Mouse (Mus musculus): Measurements from ENCODE around the gene Shld2.
A peak's percentile ranks its signal among the peaks of the same experiment; 100 is the strongest.
"Not testable (repeated sequence)": the region's sequence is repeated elsewhere in the genome, so short reads cannot be mapped to it uniquely, and the experiment has no call there.

Shld2 gene

DNA sequence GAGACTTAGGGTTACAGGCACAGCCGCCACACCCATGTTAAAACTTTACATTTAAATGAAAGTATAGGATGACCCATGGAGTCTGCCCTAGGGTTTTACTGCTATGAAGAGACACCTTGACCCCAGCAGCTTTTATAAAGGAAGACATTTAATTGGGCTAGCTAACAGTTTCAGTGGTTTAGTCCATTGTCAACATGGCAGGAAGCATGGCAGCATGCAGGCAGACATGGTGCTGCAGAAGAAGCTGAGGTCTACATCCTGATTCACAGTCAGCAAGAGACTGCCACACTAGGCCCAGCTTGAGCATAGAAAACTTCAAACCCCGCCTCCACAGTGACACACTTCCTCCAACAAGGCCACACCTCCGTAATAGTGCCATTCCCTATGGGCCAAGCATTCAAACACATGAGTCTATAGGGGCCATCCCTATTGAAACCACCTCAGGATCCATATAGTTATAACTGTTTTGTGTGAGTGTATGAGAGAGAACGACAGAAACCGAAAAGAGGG, 13.3 kb upstream of the Shld2 start:
- no peak for DNase-seq (ENCODE audit: low spot score in 2 of 2)

DNA sequence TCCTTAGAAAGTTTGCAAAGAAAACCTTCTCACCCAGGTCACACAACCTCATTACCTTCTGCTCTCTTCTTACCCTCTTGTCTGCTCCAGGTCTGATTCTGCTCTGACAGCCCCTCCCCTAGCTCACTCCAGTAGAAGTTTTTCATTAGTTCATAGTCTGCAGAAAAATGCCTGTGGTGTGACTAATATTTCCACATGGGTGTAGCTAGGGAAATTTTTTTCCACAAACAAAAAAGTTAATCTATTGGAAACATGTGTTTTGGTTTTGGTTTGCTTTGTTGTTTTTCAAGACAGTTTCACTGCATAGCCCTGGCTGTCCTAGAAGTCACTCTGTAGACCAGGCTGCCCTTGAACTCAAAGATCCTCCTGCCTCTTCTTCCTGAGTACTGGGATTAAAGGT, 7.8 kb upstream of the Shld2 start:
- DNase-seq (ENCODE audit: low spot score in 2 of 2) = no peak

DNA sequence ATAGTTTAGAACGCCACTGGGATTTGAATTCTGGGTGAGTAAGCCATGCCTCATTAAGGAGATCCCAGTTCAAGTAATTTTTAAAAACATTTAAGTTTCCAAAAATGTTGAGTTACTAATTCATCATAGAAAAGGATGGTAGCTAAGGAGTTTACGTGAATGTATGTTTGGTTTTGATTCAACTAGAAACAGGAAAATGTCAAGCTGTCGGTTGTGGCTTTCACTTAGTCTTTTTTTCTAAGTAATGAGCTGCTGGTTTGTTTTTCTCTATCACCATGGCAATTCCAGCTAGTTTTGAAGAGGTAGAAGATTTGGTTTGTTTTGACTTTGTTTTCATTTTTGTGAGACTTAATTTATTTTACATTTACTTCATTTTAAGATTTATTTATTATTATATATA, 7.1 kb upstream of the Shld2 start:
- DNase-seq (ENCODE audit: low spot score in 2 of 2) = no peak

DNA sequence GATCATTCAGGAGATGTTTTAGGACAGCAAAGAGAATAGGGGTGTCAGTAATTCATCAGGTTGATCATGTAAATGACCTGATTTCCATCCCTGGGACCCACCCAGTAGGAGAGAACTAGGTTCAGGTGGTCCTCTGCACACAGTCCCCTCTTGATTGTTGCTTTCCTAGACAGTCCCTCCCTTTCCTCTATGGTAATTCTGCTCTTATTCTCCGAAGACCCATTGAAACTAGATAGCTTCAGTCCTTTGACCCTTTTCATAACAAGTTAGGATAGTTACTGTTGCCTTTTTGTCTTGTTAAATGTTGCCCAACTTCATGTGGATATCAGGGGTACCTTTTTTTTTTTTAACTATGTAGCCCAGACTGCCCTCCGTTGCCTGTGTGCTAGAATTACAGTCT, 6.1 kb upstream of the Shld2 start:
- DNase-seq (ENCODE audit: low spot score in 2 of 2) = no peak

DNA sequence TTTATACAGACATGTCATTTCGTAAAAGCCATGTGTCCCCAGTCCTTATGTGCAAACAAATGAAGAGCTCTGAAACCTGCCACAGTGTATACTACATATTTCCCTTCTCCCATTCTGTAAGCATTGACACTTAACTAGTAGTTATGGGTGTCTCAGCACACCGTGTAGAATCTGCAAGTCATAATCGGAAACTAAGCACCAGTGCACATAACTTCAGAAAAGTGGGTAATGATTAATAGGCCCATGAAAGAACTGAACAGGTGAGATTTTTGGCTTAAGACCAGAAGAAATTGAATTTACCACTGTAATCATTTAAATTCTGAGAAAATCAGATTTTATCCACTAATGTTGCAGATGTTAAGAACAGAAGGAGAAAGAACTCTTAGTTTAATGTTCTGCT, 4.5 kb upstream of the Shld2 start:
- DNase-seq (ENCODE audit: low spot score in 2 of 2) = no peak

DNA sequence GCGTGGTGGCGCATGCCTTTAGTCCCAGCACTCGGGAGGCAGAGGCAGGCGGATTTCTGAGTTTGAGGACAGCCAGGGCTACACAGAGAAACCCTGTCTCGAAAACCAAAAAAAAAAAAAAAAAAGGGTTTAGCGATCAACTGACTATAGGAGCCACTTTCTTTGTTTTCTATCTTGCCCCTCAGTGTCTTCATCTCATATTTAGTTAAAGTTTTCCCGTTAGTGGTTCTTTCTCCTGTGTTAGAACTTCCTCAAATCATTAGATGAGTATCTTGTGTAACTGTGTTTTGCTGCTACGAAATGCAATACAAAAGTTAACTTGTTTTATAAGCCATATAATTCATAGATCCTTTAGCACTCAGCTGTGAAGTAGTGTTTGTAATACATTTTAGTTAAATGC, 4.1 kb upstream of the Shld2 start:
- not testable (repeated sequence) for DNase-seq (ENCODE audit: low spot score in 2 of 2)

DNA sequence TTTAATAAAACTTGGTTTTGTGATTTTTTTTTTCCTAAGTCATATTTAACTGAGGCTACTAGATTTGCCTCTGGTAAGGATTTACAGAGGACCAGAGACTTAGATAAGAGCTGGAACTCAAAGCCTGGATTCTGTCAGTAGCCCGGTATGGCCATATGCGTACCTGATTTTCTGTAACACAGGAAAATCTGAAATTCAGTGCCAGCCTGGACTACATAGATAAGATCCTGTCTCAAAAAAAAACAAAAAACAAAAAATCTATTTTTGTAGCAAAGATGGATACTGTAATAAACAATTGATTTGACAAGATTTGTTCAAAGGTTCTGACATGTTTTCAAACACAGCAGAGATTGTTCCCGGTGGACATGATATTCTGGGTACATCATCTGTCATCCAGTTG, 3.3 kb upstream of the Shld2 start:
- no peak for DNase-seq (ENCODE audit: low spot score in 2 of 2)

DNA sequence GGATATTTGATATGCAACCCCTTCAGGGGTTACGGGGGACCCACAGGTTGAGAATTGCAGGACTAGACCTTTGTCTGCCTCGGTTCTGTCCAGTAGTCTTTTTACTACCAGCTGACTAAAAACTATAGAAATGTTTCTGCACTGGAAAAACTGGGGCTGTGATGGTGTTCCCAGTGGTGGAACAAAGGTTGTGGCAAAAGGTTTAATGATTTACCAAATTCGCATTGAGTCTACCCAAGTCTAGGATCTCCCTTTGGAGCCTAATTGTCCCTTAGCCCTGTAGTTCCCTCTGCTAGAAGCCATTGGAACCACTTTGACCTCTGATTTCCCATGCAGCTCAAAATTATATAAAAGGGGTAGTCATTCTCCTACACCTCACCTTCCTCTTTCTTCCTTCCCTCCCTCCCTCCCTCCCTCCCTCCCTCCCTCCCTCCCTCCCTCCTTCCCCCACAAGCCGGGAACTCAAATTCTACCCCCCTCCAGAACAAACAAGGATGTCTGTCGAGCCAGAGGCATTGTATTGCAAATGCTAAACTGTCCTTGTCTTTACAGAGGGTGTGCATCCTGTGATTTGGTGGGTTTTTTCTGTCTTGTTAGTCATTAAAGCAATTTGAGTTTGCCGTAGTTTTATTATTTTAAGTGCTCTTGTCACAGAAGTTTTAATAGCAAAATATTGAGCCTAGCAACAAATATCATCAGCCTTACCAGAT, 2.2 kb upstream of the Shld2 start:
- no peak for DNase-seq (ENCODE audit: low spot score in 2 of 2)

DNA sequence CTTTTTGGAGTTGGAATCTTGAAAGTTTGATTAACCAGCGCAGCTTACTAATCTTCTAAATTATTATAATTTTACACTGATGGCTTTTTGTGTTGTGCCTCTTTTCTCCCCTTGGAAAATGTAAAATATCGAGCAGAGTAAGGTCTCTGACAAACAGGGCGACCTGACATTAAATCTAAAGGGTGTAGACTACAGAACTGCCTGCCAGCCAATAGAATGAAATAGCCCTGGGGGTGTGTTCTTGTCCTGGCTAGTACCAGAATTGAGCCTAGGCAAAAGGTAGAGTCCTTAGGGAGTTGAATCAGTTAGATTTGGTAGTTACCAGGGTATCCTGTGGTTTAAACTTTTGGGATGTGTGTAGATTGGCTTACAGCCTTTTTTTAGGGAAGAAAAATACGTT, 1.4 kb upstream of the Shld2 start:
- DNase-seq (ENCODE audit: low spot score in 2 of 2) = no peak

DNA sequence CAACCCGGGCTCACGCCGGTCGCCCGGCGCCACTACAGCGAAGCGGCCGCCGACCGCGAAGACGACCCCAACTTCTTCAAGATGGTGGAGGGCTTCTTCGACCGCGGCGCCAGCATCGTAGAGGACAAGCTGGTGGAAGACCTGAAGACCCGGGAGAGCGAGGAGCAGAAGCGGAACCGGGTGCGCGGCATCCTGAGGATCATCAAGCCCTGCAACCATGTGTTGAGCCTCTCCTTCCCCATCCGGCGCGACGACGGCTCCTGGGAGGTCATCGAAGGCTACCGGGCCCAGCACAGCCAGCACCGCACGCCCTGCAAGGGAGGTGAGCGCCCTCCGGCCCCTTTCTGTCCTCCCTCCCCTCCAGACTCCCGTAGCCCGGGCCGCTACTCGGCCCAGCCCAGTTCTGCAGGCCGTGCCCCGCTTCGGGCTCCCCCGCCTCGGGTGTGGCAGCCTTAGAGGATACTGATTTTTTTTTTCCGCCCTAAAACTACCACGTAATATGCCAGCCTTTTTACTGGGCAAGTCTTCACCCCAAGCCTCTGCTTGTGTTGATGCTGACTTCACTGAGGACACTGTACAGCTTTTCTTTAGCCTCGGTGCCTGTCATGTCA, 833 bp upstream of the Shld2 start:
- DNase-seq (ENCODE audit: low spot score in 2 of 2) = peak; percentile 47 to 83

DNA sequence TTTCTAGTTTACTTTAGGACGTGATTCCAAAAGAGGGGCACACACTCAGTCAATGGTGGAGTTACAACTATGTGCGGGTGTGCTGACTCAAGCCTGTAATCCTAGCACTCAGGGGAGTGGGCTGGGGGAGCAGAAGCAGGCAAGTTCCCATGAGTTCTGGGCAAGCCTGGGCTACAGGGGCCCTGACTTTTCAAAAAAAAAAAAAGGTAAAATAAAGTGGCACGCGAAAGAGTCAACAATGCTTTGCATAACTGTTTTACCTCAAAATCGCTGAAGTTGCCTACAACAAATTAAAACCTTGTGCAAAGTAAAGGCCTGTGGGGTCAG, 423 bp downstream of the Shld2 start:
- no peak for DNase-seq (ENCODE audit: low spot score in 2 of 2)

DNA sequence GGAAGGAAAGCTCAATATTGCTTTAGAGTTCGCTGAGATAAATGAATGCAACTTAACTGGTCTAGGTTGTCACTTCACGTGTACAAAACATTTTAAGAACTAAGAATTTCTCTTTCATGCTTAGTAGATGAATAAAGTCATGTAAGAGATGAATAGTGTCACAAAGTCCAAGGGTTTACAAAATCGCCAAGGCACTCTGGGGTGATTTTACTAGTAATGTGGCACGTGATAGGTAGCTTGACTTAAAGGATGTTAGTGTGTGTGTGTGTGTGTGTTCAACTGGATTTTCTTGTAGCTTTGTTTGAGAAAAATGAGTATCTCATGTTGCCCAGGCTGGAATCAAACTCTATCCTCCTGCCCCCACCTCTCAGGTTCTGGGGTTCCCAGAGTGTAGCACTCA, 1.0 kb downstream of the Shld2 start:
- DNase-seq (ENCODE audit: low spot score in 2 of 2) = no peak

DNA sequence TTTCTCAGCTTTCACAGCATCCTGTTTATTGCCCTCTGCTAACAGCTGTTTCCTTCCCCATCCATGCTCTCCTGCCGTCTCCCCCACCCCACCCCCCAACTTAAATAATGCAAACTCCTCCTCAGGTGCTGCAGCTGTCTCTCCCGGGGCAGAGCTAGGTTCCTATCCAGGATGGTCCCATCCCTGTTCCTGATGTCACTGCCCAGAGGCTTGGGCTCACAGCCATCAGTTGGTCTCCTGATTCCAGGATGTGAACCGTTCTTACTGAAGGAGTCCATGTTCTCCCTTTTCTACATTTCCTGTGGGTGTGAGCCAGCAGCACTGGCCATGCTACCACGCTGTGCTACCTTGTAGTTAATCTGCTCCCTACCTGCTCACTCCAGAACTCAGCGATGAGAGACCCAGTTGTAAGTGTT, 7.0 kb downstream of the Shld2 start:
- no peak for DNase-seq (ENCODE audit: low spot score in 2 of 2)

DNA sequence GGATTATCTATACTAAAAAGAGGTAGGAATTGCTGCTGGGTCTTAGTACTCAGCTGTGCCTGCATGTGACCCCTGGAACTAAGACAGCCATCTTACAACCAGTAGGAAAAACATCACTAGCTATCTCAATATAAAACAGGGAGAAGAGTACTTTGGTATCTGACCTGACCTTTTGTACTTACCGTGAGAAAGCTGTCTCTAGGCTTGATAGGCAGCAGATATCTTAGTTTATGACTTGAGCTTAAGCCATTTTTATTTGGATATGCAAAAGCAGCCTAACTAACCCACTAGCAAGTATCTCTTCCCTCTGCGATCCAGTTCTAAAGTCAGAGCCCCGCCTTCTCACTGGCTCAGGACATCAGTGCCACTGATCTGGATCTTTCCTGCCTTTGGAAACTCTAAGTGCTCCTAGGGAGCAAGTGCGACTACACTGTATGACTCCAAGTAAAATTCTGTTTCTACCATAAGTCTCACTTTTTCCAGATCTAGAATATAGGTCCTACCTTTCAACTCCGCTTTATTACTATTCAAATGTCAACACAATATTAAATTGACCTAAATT, 7.5 kb downstream of the Shld2 start:
- no peak for DNase-seq (ENCODE audit: low spot score in 2 of 2)

DNA sequence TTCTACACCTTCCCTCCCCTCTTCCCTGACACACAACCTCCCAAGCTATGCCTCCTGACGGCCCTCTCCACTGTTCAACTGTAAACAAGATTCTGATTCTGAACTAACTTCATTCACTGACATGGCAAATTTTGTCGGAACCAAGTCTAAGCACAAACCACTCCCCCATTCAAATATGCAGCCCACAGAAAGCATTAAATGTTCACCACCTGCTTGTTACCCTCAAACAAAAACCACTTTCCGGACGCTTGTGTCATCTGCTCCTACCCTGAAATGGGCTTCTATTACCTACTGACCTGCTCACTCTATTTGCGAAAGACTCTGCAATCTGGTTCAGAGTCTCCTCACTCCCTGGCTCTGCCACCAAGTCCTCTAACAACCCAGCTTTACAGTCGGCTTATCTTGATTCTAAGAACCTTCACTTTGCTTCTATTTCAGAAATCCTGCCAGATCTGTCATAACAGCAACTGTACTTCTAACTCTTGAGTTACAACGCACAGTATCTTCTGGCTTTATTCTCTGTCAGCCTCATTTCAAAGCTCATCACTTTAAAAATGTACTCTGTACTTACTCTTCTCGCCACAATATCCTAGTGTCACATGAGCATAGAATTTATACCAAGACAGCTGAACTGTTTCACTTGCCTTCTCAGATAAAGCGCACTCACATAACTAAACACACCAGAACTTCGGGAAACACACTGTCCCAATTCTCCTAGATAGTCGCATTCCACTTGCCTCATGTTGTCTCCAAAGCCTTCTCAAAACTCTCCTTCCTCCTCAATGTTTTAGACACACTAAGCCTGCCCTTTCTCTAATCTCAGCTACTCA, 11.2 kb downstream of the Shld2 start:
- no peak for DNase-seq (ENCODE audit: low spot score in 2 of 2)

DNA sequence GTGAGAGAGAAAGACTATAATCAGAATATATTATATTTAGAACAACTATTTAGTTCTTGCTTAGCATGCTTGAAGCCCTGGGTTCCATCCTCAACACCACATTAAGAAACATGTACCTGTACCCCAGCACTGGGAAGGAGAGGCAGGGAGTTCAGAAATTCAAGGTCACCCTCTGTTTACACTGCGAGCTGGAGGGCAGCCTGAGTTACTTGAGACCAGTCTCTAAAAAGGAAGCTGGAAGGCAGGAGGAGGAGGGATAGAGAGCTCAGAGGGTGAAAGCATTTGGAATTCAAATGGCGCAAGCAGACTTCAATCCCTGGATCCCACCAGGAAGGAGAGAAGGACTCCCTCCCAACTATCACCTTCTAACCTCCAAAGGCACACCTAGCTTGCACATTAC, 12.7 kb downstream of the Shld2 start:
- no peak for DNase-seq (ENCODE audit: low spot score in 2 of 2)

DNA sequence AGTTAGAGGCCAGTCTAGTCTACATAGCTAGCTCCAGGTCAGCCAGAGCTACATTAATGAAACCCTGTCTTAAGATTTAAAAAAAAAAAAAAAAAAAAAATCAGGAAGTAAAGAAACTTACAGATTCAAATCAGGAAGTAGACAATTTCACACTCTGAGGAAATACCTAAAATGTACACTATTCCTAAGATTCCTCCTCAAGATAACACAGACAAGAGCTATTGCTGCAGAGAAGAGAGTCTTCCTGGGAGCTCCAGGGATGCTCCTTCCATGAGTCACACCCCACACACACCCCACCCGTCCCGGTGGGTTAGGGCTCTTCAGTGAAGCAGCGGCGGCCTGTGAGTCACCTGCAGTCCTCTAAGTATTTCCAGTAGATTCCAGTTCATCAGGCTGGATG, 13.3 kb downstream of the Shld2 start:
- no peak for DNase-seq (ENCODE audit: low spot score in 2 of 2)

DNA sequence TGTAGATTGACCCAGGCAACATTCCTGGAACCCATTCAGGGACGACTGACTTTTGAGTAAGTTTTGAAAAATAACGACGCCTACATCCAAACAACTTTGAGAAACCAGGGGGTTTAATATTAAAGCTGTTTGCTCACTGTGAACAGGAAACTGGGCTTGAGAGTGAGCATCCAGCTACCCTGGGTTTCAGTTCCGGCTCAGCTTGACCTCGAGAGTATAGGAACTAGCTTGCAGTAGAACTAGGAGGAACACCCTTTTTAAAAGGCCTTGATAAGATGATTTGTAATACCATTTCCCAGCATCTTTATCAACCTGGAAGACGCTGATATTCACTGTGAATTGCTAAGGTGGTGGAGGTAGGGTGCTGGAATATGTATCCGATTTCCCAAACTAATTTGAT, 13.9 kb downstream of the Shld2 start:
- peak in 1 of 2 experiments; percentile 18 for DNase-seq (ENCODE audit: low spot score in 2 of 2)

DNA sequence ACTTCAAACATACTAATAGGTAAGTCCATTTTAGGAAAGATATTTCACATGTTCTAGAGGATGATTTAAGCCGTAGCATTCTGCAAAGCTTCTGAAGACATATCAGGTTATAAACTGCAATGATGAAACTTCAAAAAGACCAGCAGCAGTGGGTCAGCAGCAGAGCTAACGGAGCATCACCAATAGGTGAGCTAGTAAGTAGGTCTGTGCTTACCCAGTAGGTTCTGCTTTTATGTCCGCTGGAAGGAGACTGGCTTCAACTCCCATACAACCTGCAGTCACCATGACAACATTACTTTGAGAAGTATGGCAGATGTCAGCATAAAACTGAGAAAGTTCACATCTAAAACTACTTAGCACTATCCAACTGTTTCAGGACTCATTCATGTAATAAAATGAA, 16.7 kb downstream of the Shld2 start:
- DNase-seq (ENCODE audit: low spot score in 2 of 2) = no peak

DNA sequence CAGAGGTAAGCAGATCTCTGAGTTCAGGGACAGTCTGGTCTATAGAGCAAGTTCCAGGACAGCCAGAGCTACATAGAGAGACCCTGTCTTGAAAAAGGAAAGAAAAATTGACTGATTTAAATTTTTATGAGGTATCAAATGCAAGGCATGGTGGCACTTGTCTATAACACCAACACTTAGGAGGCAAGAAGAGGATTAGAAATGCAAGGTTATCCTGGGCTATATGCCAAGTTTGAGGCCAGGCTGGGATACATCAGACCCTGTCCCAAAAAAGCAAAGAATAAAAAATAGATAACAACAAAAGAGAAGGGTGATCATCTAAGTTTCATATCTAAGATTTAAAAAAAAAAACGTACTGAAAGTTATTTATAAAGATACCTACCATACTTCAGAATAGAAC, 20.1 kb downstream of the Shld2 start:
- no peak for DNase-seq (ENCODE audit: low spot score in 2 of 2)

DNA sequence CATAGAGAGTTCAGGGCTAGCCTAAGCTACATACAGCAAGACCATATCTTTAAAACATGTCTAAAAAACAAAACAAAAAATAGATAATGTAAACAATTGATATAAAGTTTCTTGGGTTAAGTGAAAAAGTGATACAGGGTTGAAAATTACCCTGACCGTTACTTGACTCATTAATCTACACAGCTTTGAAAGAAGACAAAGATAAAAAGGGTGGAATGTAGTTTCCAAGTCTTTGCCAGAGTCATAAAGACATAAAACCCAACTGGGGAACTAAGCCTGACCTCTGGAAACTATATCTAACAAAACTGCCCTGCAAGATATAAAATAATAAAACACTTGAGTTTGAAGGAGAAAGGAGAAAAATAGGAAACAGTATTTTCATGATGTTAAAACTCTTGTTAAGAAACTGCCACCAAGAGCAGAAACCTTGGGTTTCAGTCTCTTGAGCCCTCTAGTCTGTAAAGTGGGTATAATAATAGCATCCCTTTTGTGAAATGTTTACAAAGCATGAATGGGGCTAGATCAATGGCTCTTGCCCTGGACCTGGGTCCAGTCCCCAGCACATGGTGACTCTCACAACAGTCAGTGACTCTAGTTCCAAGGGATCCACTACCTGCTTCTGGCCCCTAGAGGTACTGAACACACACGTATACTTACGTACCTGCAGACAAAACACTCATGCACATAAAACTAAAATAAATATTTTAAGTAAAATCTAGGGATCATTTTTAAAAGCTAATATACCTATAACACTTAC, 20.9 kb downstream of the Shld2 start:
- DNase-seq (ENCODE audit: low spot score in 2 of 2) = no peak

DNA sequence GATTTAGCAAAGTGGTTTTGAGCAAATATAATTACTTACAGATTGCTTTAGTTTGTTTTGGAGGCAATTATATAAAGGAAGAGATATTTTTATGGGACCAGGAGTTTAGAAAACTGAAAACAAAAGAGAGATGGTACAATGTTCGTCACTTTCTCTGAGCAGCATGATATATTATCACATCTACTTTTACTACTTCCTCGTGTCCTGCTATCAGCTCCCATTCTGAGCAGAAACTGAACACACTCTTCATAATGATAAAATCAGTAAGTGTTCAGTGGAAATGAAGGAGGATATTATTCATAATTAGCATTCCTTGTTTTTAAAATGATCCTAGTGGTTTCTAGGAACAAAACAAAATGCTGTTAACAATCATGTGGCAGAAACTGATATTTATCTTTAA, 21.9 kb downstream of the Shld2 start:
- no peak for DNase-seq (ENCODE audit: low spot score in 2 of 2)
